Mouse (Mus musculus) midbrain, embryonic 16.5 days (tissue): Measurements from ENCODE around the gene Cpm. TPM values are rescaled to one million over a fixed set of nuclear protein-coding genes. Genes with fewer than 3 reads are reported as not detected.
"Not testable (repeated sequence)": the region's sequence is repeated elsewhere in the genome, so short reads cannot be mapped to it uniquely, and the experiment has no call there.

Experiments used
- ATAC-seq: fragments of 200-750 bp; cut with Nextera tagmentation; 2 replicates; pipeline ENCODE4 v1.8.0; 2017; ENCODE audit warnings: moderate TSS enrichment
- H3K27ac ChIP-seq: fragments of 300-500 bp; sonication (generic); 2 replicates; pipeline ENCODE4 v1.5.1; 2014; ENCODE audit warnings: mild to moderate bottlenecking, low read length, mixed read lengths
- H3K27me3 ChIP-seq: fragments of 300-500 bp; sonication (generic); 2 replicates; pipeline ENCODE4 v1.6.1; 2014; ENCODE audit warnings: low read depth, low read length, mixed read lengths; ENCODE audit not compliant: control insufficient read depth, insufficient read depth
- H3K36me3 ChIP-seq: fragments of 300-500 bp; sonication (generic); 2 replicates; pipeline ENCODE4 v1.6.1; 2014; ENCODE audit warnings: mild to moderate bottlenecking, low read length, moderate library complexity, mixed read lengths; ENCODE audit not compliant: control insufficient read depth, insufficient read depth
- H3K4me1 ChIP-seq: fragments of 300-500 bp; sonication (generic); 2 replicates; pipeline ENCODE4 v1.6.1; 2014; ENCODE audit warnings: mild to moderate bottlenecking, low read length, mixed read lengths; ENCODE audit not compliant: control insufficient read depth, insufficient read depth
- H3K4me2 ChIP-seq: fragments of 300-500 bp; sonication (generic); 2 replicates; pipeline ENCODE4 v1.6.1; 2014; ENCODE audit warnings: mild to moderate bottlenecking, low read length, mixed read lengths
- H3K4me3 ChIP-seq: fragments of 300-500 bp; sonication (generic); 2 replicates; pipeline ENCODE4 v1.5.1; 2014; ENCODE audit warnings: low read depth, mild to moderate bottlenecking, low read length, moderate library complexity, mixed read lengths
- H3K9ac ChIP-seq: fragments of 300-500 bp; sonication (generic); 2 replicates; pipeline ENCODE4 v1.6.1; 2014; ENCODE audit warnings: low read depth, low read length, mixed read lengths
- H3K9me3 ChIP-seq: fragments of 300-500 bp; sonication (generic); replicated peaks from 2 replicates; pipeline ENCODE4 v1.6.1; 2014; ENCODE audit warnings: mild to moderate bottlenecking, low read length, mixed read lengths; ENCODE audit not compliant: control insufficient read depth, poor library complexity, severe bottlenecking
- WGBS: fragments of 180-500 bp; shearing (Covaris S2); extraction: QIAGEN DNeasy Blood & Tissue Kit; methylation state at CpG from one replicate; pipeline ENCODE4 v1.1.7; 2014; 5-methylcytosine and 5-hydroxymethylcytosine counted together
- polyA plus RNA-seq: library from polyadenylated mRNA; unstranded; fragments of >200 nt; fragmentation: Nextera tagmentation; extraction: Ambion mirVana; gene quantifications from 2 replicates; pipeline ENCODE4 v1.2.1, GENCODE M21; 2015

Gene Cpm
- polyA plus RNA-seq, 1 experiment from 2014 or later: 13.5 TPM

GRCm38 (mm10) chr10:117597371-117598265, 31.7 kb upstream of the Cpm start:
- ATAC-seq, H3K36me3 ChIP-seq, H3K4me3 ChIP-seq, H3K4me1 ChIP-seq, H3K4me2 ChIP-seq, H3K9ac ChIP-seq, H3K27ac ChIP-seq, H3K27me3 ChIP-seq, H3K9me3 ChIP-seq: not testable (repeated sequence)
- WGBS: 95% methylated on average over 16 of the region's 16 CpGs

- H3K9ac ChIP-seq: no peak overlapping the region
- H3K9me3 ChIP-seq: no peaks in the 10 kb centered on the region
- H3K36me3 ChIP-seq: no peaks in the 10 kb centered on the region
- H3K4me3 ChIP-seq: no peak overlapping the region
- H3K4me2 ChIP-seq: no peak overlapping the region
- 86% methylated on average over 10 of the region's 10 CpGs for WGBS
- H3K4me1 ChIP-seq: no peaks in the 10 kb centered on the region
- H3K27ac ChIP-seq: no peak overlapping the region
- no peak for ATAC-seq
- no peaks in the 10 kb centered on the region for H3K27me3 ChIP-seq
Observed at GRCm38 (mm10) chr10:117598266-117598950, 30.9 kb upstream of the Cpm start.

GRCm38 (mm10) chr10:117598951-117599572, 30.2 kb upstream of the Cpm start:
- not testable (repeated sequence) for H3K9me3 ChIP-seq, ATAC-seq, H3K4me1 ChIP-seq, H3K4me2 ChIP-seq, H3K9ac ChIP-seq, H3K27me3 ChIP-seq, H3K27ac ChIP-seq, H3K4me3 ChIP-seq, H3K36me3 ChIP-seq
- WGBS: 93% methylated on average over 8 of the region's 8 CpGs

GRCm38 (mm10) chr10:117601146-117602035, 27.9 kb upstream of the Cpm start:
- Histone ChIP-seq H3K4me2 (no peak overlapping the region), H3K36me3 (no peaks in the 10 kb centered on the region), H3K9me3 (no peaks in the 10 kb centered on the region), H3K4me1 (no peaks in the 10 kb centered on the region), H3K27me3 (no peaks in the 10 kb centered on the region), H3K4me3 (no peak overlapping the region), H3K27ac (no peak overlapping the region), H3K9ac (no peak overlapping the region)
- no peak for ATAC-seq
- 79% methylated on average over 8 of the region's 8 CpGs for WGBS

- Histone ChIP-seq H3K9ac (no peak overlapping the region), H3K9me3 (no peaks in the 10 kb centered on the region), H3K4me3 (no peak overlapping the region), H3K4me2 (no peak overlapping the region), H3K36me3 (no peaks in the 10 kb centered on the region), H3K4me1 (no peaks in the 10 kb centered on the region), H3K27ac (no peak overlapping the region), H3K27me3 (no peaks in the 10 kb centered on the region)
- no peak for ATAC-seq
- 92% methylated on average over 3 of the region's 3 CpGs for WGBS
Observed at GRCm38 (mm10) chr10:117602325-117603129, 26.8 kb upstream of the Cpm start.

GRCm38 (mm10) chr10:117603130-117603833, 26.0 kb upstream of the Cpm start:
- H3K27me3 ChIP-seq: no peaks in the 10 kb centered on the region
- no peak for ATAC-seq
- H3K4me1 ChIP-seq: no peaks in the 10 kb centered on the region
- no peaks in the 10 kb centered on the region for H3K36me3 ChIP-seq
- no peak overlapping the region for H3K4me2 ChIP-seq
- 90% methylated on average over 8 of the region's 8 CpGs for WGBS
- no peak overlapping the region for H3K27ac ChIP-seq
- no peak overlapping the region for H3K4me3 ChIP-seq
- no peak overlapping the region for H3K9ac ChIP-seq
- H3K9me3 ChIP-seq: no peaks in the 10 kb centered on the region

GRCm38 (mm10) chr10:117603834-117604623, 25.3 kb upstream of the Cpm start:
- no peaks in the 10 kb centered on the region for H3K9me3 ChIP-seq
- H3K9ac ChIP-seq: no peak overlapping the region
- no peak for ATAC-seq
- no peak overlapping the region for H3K4me2 ChIP-seq
- 92% methylated on average over 14 of the region's 14 CpGs for WGBS
- H3K27ac ChIP-seq: no peak overlapping the region
- H3K27me3 ChIP-seq: no peaks in the 10 kb centered on the region
- H3K36me3 ChIP-seq: no peaks in the 10 kb centered on the region
- H3K4me1 ChIP-seq: no peaks in the 10 kb centered on the region
- no peak overlapping the region for H3K4me3 ChIP-seq
